Mouse (Mus musculus): Measurements from ENCODE around the gene Flg2.

Gene Flg2

GRCm38 (mm10) chr3:93196978-93197377 is at the start of gene Flg2:
Gene Flg2, plus strand, starts transcription at chr3:93197278.
- DNase-seq (ENCODE audit: low read depth, low spot score): no peak

- peak; percentile 66 for DNase-seq (ENCODE audit: low read depth, low spot score)
Measured at GRCm38 (mm10) chr3:93162502-93162901, 34.6 kb upstream of the Flg2 start.

DNA sequence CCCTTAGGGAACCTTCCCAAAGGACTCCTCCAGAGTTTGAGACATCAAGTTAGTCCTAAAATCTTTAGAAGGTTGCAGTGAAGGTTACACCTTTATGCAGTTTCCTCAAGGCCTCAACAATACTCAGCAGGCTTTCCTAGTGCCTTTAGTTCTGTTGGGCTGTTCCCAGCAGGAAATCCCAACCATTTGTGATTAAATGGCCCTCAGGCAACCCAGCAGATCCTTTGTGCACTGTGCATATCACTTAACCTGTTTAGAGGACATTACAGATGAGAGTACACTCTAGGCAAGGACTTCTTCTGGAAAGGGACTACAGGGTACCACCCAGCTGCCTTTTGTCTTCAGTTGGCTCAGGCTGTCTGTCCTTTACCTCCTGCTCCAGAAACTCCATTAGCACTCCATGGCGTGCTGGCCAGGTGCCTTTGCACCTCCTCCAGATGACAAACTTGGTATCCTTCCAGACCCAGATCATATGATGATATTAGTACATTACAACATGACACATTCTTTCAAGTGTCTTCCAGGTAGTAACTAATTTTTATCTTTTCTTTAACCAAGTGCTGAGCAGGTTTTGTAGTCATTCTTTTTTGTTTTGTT is 34.0 kb upstream of the Flg2 start:
- peak; percentile 4 for DNase-seq (ENCODE audit: low read depth, low spot score)

DNA sequence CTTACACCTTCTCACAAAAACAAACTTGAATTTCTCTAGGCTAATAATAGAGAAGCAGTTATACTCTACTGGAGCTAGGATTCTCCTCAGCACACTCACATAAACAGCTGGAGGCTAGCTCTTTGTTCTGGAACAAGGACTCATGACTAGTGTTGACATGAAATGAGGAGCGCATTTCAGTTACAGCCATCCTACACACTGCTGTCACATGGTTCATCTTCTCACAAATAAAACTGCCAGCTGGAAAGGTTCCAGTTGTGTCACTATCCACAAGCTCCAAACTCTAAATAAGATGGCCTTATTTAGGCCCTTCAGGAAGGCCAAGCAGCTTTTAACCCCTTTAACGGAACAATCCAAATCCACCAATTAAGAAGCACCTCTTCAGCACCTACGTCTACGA is 16.2 kb upstream of the Flg2 start:
- DNase-seq (ENCODE audit: low read depth, low spot score): no peak

DNA sequence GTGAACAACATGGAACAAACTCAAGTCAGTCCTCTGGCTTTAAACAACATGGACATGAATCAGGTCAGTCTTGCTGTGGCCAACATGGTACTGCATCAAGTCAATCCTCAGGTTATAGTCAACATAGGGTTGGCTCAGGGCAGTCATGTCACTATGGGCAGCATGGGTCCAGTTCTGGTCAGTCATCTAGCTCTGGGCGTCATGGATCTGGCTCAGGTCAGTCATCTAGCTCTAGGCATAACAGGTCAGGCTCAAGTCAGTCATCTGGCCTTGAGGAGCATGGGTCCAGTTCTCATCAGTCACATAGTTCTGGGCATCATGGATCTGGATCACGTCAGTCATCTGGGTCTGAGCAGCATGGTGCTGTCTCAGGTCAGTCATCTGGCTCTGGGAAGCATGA is 4.9 kb downstream of the Flg2 start:
- DNase-seq (ENCODE audit: low read depth, low spot score): no peak

DNA sequence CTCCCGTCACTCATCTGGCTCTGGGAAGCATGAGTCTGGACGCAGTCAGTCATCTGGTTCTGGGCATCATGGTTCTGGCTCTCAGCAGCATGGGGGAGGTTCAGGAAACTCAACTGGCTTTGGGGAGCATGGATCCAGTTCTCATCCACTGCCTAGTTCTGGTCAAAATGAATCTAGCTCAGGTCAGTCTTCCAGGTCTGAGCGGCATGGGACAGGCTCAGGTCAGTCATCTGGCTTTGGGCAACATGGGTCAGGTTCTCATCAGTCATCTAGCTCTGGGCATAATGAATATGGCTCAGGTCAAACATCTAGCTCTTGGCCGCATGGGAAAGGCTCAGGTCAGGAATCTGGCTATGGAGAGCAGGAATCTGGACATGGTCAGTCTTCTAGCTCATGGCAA is 5.4 kb downstream of the Flg2 start:
- no peak for DNase-seq (ENCODE audit: low read depth, low spot score)
